Mouse (Mus musculus) heart, adult 10 weeks (tissue): ENCODE results near the gene Btbd18. TPM values are rescaled to one million over a fixed set of nuclear protein-coding genes. Genes with fewer than 3 reads are reported as not detected.

Source experiments
- polyA plus RNA-seq: library from polyadenylated mRNA; stranded (reverse); fragments of 350-450 nt; fragmentation: Illumina TruSeq; extraction: RNeasy Lipid Tissue Mini Kit (QIAGEN cat#74804); gene quantifications from one replicate; pipeline ENCODE4 v1.2.3, GENCODE M21; 2014; ENCODE audit warnings: low read depth, low replicate concordance

Gene Btbd18
- polyA plus RNA-seq: not detected

DNA sequence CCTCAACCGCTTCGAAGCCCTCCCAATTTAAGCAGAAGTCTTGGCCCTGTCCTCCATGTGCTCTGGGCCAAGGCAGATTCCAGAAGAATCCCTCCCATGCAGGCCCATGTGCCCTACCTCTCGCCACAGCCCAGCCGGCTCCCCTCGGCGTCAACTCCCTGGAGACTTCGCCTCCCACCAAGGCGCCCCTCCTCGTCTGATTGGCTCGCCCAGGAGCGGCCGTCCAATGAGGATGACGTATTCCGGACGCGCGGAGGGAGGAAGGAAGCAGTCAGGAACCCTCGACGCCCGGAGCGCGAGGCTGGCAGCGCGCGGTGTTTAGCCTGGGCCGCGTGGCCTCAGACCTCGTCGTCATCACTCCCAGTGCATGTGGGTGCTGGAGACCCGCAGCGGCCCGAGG, at the start of gene Btbd18:
TSS of gene Btbd18 (plus strand) at position 274 of the 400 bp plus-strand sequence.

DNA sequence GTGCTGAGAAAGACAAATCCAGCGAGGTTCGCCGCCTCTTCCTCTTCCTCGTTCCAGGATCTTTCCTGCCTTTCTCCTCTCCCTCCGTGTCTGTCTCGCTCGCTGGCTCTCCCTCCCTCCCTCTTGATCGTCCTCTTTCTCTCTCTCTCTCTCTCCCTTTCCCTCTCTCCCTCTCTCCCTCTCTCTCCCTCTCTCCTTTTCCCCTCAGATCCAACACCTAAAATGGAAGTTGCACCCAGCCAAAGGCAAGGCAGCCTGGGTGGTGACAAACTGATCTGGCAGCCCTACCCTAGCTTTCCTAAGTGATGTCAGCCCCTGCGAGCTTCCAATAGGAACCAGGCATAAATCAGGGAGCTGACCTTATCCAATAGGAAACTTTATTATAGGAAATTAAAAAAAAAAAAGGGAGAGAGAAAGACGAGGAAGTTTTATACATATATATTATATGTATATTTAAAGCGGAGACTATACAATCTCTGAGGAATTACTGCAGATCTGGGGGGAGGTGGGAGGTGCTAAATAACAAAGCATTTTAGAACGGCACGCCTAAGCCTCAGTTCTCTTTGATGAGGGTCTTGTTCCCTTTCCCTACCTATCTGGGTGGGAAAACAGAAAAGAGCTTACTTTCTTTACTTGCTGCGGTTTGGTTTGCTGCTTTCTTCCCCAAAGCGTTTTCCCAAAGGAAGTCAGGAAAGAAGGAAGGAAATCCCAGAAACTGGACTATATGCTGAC, 8.2 kb upstream of the Btbd18 start, which contains the start of gene Ctnnd1:
TSS of gene Ctnnd1 (minus strand) at position 302 of the 732 bp plus-strand sequence.

DNA sequence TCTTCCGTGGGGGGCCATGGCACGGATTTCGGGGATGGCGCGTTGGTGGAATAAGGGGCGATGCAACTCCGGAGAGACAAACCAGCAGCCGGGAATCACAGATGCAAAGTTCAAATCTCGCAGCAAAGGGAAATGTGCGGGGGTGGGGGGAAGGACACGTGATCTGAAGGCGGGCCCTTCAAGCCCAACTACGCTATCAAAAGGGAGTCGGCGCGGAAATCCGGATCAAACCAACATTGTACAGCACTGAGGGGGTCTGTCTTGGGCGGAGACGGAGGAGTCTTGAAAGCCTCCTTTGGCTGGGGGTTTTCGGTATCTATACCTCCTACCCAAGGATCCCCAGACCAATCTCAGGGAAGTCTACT, 11.7 kb downstream of the Btbd18 start, which contains the start of gene Selenoh:
TSS of gene Selenoh (minus strand) at position 202 of the 365 bp plus-strand sequence.

DNA sequence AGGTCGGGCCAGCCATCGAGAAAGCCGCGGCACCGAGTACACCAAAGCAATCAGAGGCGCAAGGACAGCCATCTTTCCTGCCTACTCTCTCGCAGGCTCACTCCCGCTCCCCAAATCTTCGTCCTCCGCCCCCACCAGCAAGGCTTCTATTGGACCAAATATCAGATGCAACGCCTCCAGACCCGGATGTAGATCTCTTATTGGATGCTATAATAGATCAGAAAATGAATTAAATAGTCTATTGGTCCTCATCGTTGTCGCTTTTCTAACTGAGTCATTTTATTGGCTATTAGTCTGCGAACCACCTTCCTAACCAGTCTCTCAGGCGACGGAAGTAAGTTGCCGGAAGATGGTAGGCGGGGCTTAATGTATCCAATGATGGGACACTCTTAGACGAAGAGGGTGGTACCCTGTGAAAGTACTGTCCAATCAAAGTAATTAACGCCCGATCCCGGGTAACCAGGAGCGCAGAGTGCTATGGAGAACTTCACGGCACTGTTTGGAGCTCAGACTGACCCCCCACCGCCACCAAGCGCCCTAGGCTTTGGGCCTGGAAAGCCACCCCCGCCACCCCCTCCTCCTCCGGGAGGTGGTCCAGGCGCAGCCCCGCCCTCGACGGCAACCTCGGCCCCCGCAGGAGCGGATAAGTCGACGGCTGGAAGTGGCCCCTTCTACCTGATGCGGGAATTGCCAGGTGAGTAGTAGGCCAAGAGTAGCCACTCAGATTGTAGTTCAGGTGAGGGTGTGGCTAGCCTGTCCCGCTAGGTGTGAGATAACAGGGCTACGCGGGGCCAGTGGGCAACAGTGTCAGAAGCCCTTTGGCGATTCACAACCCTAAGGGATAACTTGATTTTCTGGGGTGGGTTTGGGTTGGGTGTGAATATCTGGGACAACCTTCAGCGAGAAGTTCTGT, 19.3 kb downstream of the Btbd18 start, which contains the start of the genes Gm28635 and Med19:
TSS of gene Gm28635 (minus strand) at position 74 of the 913 bp plus-strand sequence.
TSS of gene Med19 (plus strand) at position 435 of the 913 bp plus-strand sequence.

DNA sequence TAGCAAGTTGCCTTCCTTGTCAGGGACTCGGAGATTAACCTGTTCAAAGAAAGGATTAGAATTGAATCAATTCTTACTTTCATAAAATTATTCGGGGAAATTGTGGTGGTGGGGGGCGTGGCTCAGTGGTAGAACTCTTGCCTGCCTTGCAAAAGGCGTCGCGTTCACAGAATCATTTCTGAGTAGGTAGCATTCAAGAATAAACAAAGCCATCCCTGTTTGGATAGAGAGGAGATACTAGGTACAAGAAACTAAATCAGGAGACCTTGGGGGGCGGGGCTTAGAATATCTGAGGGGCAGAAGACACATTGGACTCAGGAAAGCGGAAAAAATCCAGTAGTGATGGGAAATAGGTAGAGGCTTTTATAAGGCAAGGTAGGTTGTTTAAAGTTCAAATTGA, 20.1 kb downstream of the Btbd18 start, which contains the start of gene Tmx2:
TSS of gene Tmx2 (minus strand) at position 125 of the 400 bp plus-strand sequence.

DNA sequence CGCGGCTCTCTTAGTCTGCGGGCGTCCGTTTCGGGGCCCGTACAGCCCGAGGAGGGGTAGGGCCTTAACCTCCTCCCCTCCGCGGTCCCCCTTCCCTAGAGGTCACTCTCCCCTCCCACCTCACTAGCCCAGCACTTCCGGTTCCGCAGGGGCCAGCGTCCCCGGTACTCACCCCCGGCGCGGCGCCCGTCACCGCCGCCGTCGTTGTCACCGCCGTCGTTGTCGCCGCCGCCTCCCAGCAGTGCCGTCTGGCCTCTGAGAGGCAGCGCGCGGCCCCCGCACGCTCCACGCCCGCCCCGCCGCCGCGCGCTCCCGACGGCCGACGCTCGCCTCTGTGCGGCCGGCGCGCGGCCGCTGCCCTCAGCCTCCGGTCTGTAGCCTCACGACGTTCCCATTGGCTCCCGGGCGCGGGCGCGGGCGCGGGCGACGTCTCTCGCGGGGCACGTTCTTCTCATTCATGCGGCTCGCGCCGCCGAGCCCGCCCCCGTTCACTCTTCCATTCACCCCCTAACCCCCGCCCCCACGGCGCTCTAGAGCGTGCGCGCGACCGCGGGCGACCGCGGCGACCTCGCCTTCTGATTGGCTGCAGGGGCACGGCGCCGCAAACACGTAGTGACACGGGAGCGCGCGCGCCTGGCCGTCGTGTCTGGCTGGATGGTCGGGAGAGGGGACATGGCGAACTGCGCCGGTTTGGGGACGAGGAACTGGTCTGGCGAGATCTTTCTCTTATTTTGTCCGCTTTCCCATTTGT, 56.1 kb downstream of the Btbd18 start, which contains the start of gene Zdhhc5:
TSS of gene Zdhhc5 (minus strand) at position 370 of the 751 bp plus-strand sequence.

Other genes starting within 250 kb of the Btbd18 start
- gene Calcrl, start 233.7 kb upstream of the Btbd18 start, polyA plus RNA-seq: 20.1 TPM
- 96.4 TPM for gene Tfpi, start 182.3 kb upstream of the Btbd18 start, polyA plus RNA-seq
- 50.6 TPM for gene Ctnnd1, start 8.3 kb upstream of the Btbd18 start, polyA plus RNA-seq
- 31.5 TPM for gene Selenoh, start 11.7 kb downstream of the Btbd18 start, polyA plus RNA-seq
- gene Gm28635, start 19.0 kb downstream of the Btbd18 start, polyA plus RNA-seq: not detected
- 15.4 TPM for gene Med19, start 19.3 kb downstream of the Btbd18 start, polyA plus RNA-seq
- gene Tmx2, start 20.1 kb downstream of the Btbd18 start, polyA plus RNA-seq: 102 TPM
- 53.7 TPM for gene Zdhhc5, start 56.1 kb downstream of the Btbd18 start, polyA plus RNA-seq
- gene Clp1, start 68.3 kb downstream of the Btbd18 start, polyA plus RNA-seq: 4.6 TPM
- 2.2 TPM for gene Ypel4, start 75.0 kb downstream of the Btbd18 start, polyA plus RNA-seq
- gene Gm19426, start 84.6 kb downstream of the Btbd18 start, polyA plus RNA-seq: 2.0 TPM
- gene Serping1, start 116.4 kb downstream of the Btbd18 start, polyA plus RNA-seq: 157 TPM
- 20.4 TPM for gene Ube2l6, start 139.7 kb downstream of the Btbd18 start, polyA plus RNA-seq
- gene Smtnl1, start 163.6 kb downstream of the Btbd18 start, polyA plus RNA-seq: not detected
- 113 TPM for gene Timm10, start 167.9 kb downstream of the Btbd18 start, polyA plus RNA-seq
- 2.1 TPM for gene Slc43a1, start 179.8 kb downstream of the Btbd18 start, polyA plus RNA-seq
- gene Rtn4rl2, start 227.6 kb downstream of the Btbd18 start, polyA plus RNA-seq: 1.5 TPM